In genomic region chr7:49163789-49164188, GRCm38 (mm10) we compare ENCODE assay signal across 11 mouse cellular contexts.
DNase-seq lines count a peak whose midpoint lies in the region; ATAC-seq lines count a peak whose summit lies in the region.
"Had no signal": no experiment of that assay in that cellular context is flagged by ENCODE, and none has a peak within 500 bp of the region (broad histone marks: within the 10 kb centered on the region; RNA-seq: fewer than 3 reads in every experiment).

No protein-coding gene starts in this region.

- H3K4me3 ChIP-seq in kidney, embryonic 15.5 days (replicated peaks) = no peak overlapping the region
- no peak overlapping the region for H3K4me3 ChIP-seq in embryonic facial prominence, embryonic 14.5 days (ENCODE audit: low read depth, low read length)
- no peak overlapping the region for H3K4me3 ChIP-seq in forebrain, embryonic 16.5 days (replicated peaks; ENCODE audit: low read length)

- 72% methylated on average over 11 of the region's 11 CpGs for WGBS in kidney, embryonic 15.5 days
- 41% methylated on average over 11 of the region's 11 CpGs for WGBS in embryonic facial prominence, embryonic 14.5 days
- 4% methylated on average over 11 of the region's 11 CpGs for WGBS in forebrain, embryonic 16.5 days

- DNase-seq in kidney, postnatal 14 days = peak; percentile 27
- peak; percentile 72 for DNase-seq in embryonic facial prominence, embryonic 14.5 days (ENCODE audit: low spot score)
- peak; percentile 64 for DNase-seq in lung, postnatal 36 days
- no peak for DNase-seq in adrenal gland, postnatal 14 days
- DNase-seq in embryo, embryonic 9.5 days (ENCODE audit: extremely low spot score) = no peak
- DNase-seq: adrenal gland, adult 2 months; cerebellum, adult 8-10 months had no signal

- no peak overlapping the region for H3K4me2 ChIP-seq in kidney, embryonic 15.5 days
- no peak overlapping the region for H3K4me2 ChIP-seq in embryonic facial prominence, embryonic 14.5 days (ENCODE audit: low read depth, low read length)
- H3K4me2 ChIP-seq in forebrain, embryonic 16.5 days (ENCODE audit: low read length) = no peak overlapping the region

- no peak overlapping the region for H3K27ac ChIP-seq in kidney, embryonic 15.5 days
- H3K27ac ChIP-seq in embryonic facial prominence, embryonic 14.5 days (replicated peaks; ENCODE audit: low read depth, low read length) = no peak overlapping the region; the same call in 1 of the 2 replicates
- peak overlapping the region; percentile 38 for H3K27ac ChIP-seq in forebrain, embryonic 16.5 days (ENCODE audit: low read length)

- no peak for ATAC-seq in kidney, embryonic 15.5 days (replicated peaks; ENCODE audit: low FRiP score)
- ATAC-seq in embryonic facial prominence, embryonic 14.5 days (ENCODE audit: low read depth) = 0 out of 2 replicates have a peak, but pooled peaks have one; percentile 28
- peak; percentile 75 for ATAC-seq in forebrain, embryonic 16.5 days
- ATAC-seq in frontal cortex, adult (ENCODE audit: low TSS enrichment) = no peak
- ATAC-seq: inflammation-experienced regulatory T-cells, adult 6 months had no signal

- H3K4me1 ChIP-seq in kidney, embryonic 15.5 days = peaks cover 12% of the 10 kb centered on the region
- 0 out of 2 replicates have a peak, but pooled peaks cover 14% of the 10 kb centered on the region for H3K4me1 ChIP-seq in embryonic facial prominence, embryonic 14.5 days (ENCODE audit: control insufficient read depth, insufficient read depth, low read length)
- peaks cover 44% of the 10 kb centered on the region for H3K4me1 ChIP-seq in forebrain, embryonic 16.5 days (replicated peaks; ENCODE audit: control insufficient read depth, insufficient read depth, low read length)

- H3K36me3 ChIP-seq in kidney, embryonic 15.5 days = no peaks in the 10 kb centered on the region
- no peaks in the 10 kb centered on the region for H3K36me3 ChIP-seq in embryonic facial prominence, embryonic 14.5 days (ENCODE audit: control insufficient read depth, insufficient read depth, low read length)
- H3K36me3 ChIP-seq in forebrain, embryonic 16.5 days (ENCODE audit: control insufficient read depth, insufficient read depth) = no peaks in the 10 kb centered on the region

- no peak overlapping the region for H3K9ac ChIP-seq in kidney, embryonic 15.5 days
- no peak overlapping the region; the same call in 1 of the 2 replicates for H3K9ac ChIP-seq in embryonic facial prominence, embryonic 14.5 days (ENCODE audit: low read depth, low read length)
- H3K9ac ChIP-seq in forebrain, embryonic 16.5 days (replicated peaks; ENCODE audit: low read depth, low read length) = no peak overlapping the region; the same call in 1 of the 2 replicates

- H3K27me3 ChIP-seq in kidney, embryonic 15.5 days = peaks cover 3% of the 10 kb centered on the region; the same call in 1 of the 2 replicates
- H3K27me3 ChIP-seq in embryonic facial prominence, embryonic 14.5 days (replicated peaks; ENCODE audit: control insufficient read depth, insufficient read depth, low read length) = no peaks in the 10 kb centered on the region; the same call in 1 of the 2 replicates
- no peaks in the 10 kb centered on the region for H3K27me3 ChIP-seq in forebrain, embryonic 16.5 days (replicated peaks; ENCODE audit: control insufficient read depth, insufficient read depth, low read length)

- no peaks in the 10 kb centered on the region for H3K9me3 ChIP-seq in kidney, embryonic 15.5 days (replicated peaks)
- H3K9me3 ChIP-seq in embryonic facial prominence, embryonic 14.5 days (ENCODE audit: control insufficient read depth, low read length) = no peaks in the 10 kb centered on the region
- no peaks in the 10 kb centered on the region for H3K9me3 ChIP-seq in forebrain, embryonic 16.5 days (ENCODE audit: control insufficient read depth, low read length)

Comparison
In these comparisons a context has a peak if more than half of its experiments do, and no peak if none do; other contexts are left out.
1. DNase-seq: peak in kidney, postnatal 14 days (single experiment), embryonic facial prominence, embryonic 14.5 days (single experiment) and lung, postnatal 36 days (single experiment); none in adrenal gland, postnatal 14 days (single experiment) and embryo, embryonic 9.5 days (single experiment).
2. ATAC-seq: peak in embryonic facial prominence, embryonic 14.5 days (single experiment) and forebrain, embryonic 16.5 days (single experiment); none in kidney, embryonic 15.5 days (single experiment) and frontal cortex, adult (single experiment).